Mouse (Mus musculus): Measurements from ENCODE around the gene Gm20931. TPM values are rescaled to one million over a fixed set of nuclear protein-coding genes. Genes with fewer than 3 reads are reported as not detected.
"Not testable (repeated sequence)": the region's sequence is repeated elsewhere in the genome, so short reads cannot be mapped to it uniquely, and the experiment has no call there.

Gene Gm20931
- not detected for total RNA-seq (2021)
- long read RNA-seq, experiment 1: 0 reads
- long read RNA-seq, experiment 2: 0 reads

- not testable (repeated sequence) for DNase-seq (ENCODE audit: low spot score in 2 of 2)
Measured at GRCm38 (mm10) chrY:55213420-55213819, at the start of gene Gm20931. Gm20931 (plus strand) TSS chrY:55213720.

Measured in adrenal gland, adult 18-20 months (tissue).